Mouse (Mus musculus): ENCODE measurements at regions not wholly inside any gene's neighbourhood (a gene's known extent, or its start where the extent isn't known, plus 50 kb on each side); places are given as distances from the start of the nearest gene placed in this dataset.

GRCm38 (mm10) chr10:8589106-8589505 is 70.5 kb upstream of the Ust start:
- no peaks in the 10 kb centered on the region for H3K27me3 ChIP-seq
- no peak for ATAC-seq
- DNase-seq (ENCODE audit: low read depth, low spot score) = no peak
- POLR2A ChIA-PET = no interaction called here
- in situ Hi-C loops (cut with MboI; ENCODE audit: low pct_unique_long_range_greater_than_20kb) = no loop called here
- CTCF ChIA-PET = no interaction called here
- no peak for TF ChIP-seq CTCF (IDR thresholded peaks at IDR 0.05)

GRCm38 (mm10) chr10:8584389-8584908 is 65.8 kb upstream of the Ust start:
- POLR2A ChIA-PET = no interaction called here

GRCm38 (mm10) chr10:8583552-8584388 is 65.1 kb upstream of the Ust start:
- in situ Hi-C loops (cut with MboI; ENCODE audit: low pct_unique_long_range_greater_than_20kb) = no loop called here
- DNase-seq (ENCODE audit: low read depth, low spot score) (no peak), ATAC-seq (no peak)
- CTCF ChIA-PET = interaction anchor here (1.5 kb wide), 1 partner anchor 11 kb away, joined by 3 read pairs; no protein-coding TSS in a partner anchor
- no peaks in the 10 kb centered on the region for H3K27me3 ChIP-seq
- POLR2A ChIA-PET = no interaction called here
- TF ChIP-seq CTCF (IDR thresholded peaks at IDR 0.05) = no peak

More at GRCm38 (mm10) chr10:8584389-8584908, 65.8 kb upstream of the Ust start:
- DNase-seq (ENCODE audit: low read depth, low spot score) = no peak
- H3K27me3 ChIP-seq = no peaks in the 10 kb centered on the region
- in situ Hi-C loops (cut with MboI; ENCODE audit: low pct_unique_long_range_greater_than_20kb) = no loop called here
- no peak for TF ChIP-seq CTCF (IDR thresholded peaks at IDR 0.05)
- ATAC-seq = no peak
- CTCF ChIA-PET = interaction anchor here (1.5 kb wide), 1 partner anchor 10 kb away, joined by 3 read pairs; no protein-coding TSS in a partner anchor

GRCm38 (mm10) chr10:8580298-8580697 is 61.7 kb upstream of the Ust start:
- ChIA-PET CTCF (no interaction called here), POLR2A (no interaction called here)
- ATAC-seq (no peak), DNase-seq (ENCODE audit: low read depth, low spot score) (no peak)
- TF ChIP-seq CTCF (IDR thresholded peaks at IDR 0.05) = no peak
- H3K27me3 ChIP-seq = no peaks in the 10 kb centered on the region
- in situ Hi-C loops (cut with MboI; ENCODE audit: low pct_unique_long_range_greater_than_20kb) = no loop called here

GRCm38 (mm10) chr10:8577642-8578356 is 59.2 kb upstream of the Ust start:
- no peak for DNase-seq (ENCODE audit: low read depth, low spot score)
- peaks cover 3% of the 10 kb centered on the region for H3K27me3 ChIP-seq
- TF ChIP-seq CTCF (IDR thresholded peaks at IDR 0.05) = no peak
- ATAC-seq = no peak
- ChIA-PET CTCF (no interaction called here), POLR2A (no interaction called here)
- in situ Hi-C loops (cut with MboI; ENCODE audit: low pct_unique_long_range_greater_than_20kb) = no loop called here

All from Patski (cell line).